ENCODE assay signal across 8 mouse cellular contexts in genomic region chr3:88509250-88509649, GRCm38 (mm10). TPM values are rescaled to one million over a fixed set of nuclear protein-coding genes. Genes with fewer than 3 reads are reported as not detected.
DNase-seq lines count a peak whose midpoint lies in the region; ATAC-seq and TF ChIP-seq lines count a peak whose summit lies in the region.

No protein-coding gene starts in this region.

- H3K4me2 ChIP-seq in liver, embryonic 12.5 days, result peak overlapping the region; percentile 84

- H3K4me1 ChIP-seq in cerebellum, adult 2 months (ENCODE audit: control insufficient read depth, insufficient read depth, low read length), result peaks cover 3% of the 10 kb centered on the region; the same call in 1 of the 2 replicates
- H3K4me1 ChIP-seq in spleen, adult 2 months (ENCODE audit: control insufficient read depth, insufficient read depth, insufficient read length), result peaks cover 38% of the 10 kb centered on the region; the same call in 1 of the 2 replicates
- peaks cover 84% of the 10 kb centered on the region for H3K4me1 ChIP-seq in liver, embryonic 12.5 days

- no peak for DNase-seq in cerebellum, adult 2 months
- DNase-seq in cerebellum, adult 11 months, result no peak
- no peak for DNase-seq in spleen, adult 2 months (ENCODE audit: low read depth in 1 of 2, low spot score in 2 of 2)
- no peak for DNase-seq in spleen, postnatal 36 days (ENCODE audit: low spot score in 2 of 2)
- peak; percentile 53 for DNase-seq in thymus, postnatal 14 days
- no peak for DNase-seq in adrenal gland, postnatal 4 days (ENCODE audit: low spot score in 2 of 2)
- no peak for DNase-seq in cerebellum, postnatal 10 days

- TF ChIP-seq CTCF in cerebellum, adult 2 months (IDR thresholded peaks at IDR 0.05; ENCODE audit: borderline replicate concordance, insufficient read depth, low read depth, low read length), result no peak
- no peak for TF ChIP-seq CTCF in spleen, adult 2 months (IDR thresholded peaks at IDR 0.05; ENCODE audit: extremely low read depth, insufficient read depth, insufficient read length, insufficient replicate concordance)

- TF ChIP-seq POLR2A in cerebellum, adult 2 months (IDR thresholded peaks at IDR 0.05; ENCODE audit: borderline replicate concordance, insufficient read depth, low read length), result no peak
- no peak for TF ChIP-seq POLR2A in spleen, adult 2 months (IDR thresholded peaks at IDR 0.05; ENCODE audit: low read depth, low read length)

- H3K9me3 ChIP-seq in liver, embryonic 12.5 days (replicated peaks), result no peaks in the 10 kb centered on the region

- no peak for ATAC-seq in liver, embryonic 12.5 days

- no peaks in the 10 kb centered on the region for H3K36me3 ChIP-seq in spleen, adult 2 months (ENCODE audit: control insufficient read depth, insufficient read depth, low read length)
- H3K36me3 ChIP-seq in liver, embryonic 12.5 days, result no peaks in the 10 kb centered on the region

- H3K27me3 ChIP-seq in cerebellum, adult 2 months (ENCODE audit: control insufficient read depth, insufficient read depth, low read length), result no peaks in the 10 kb centered on the region
- no peaks in the 10 kb centered on the region for H3K27me3 ChIP-seq in spleen, adult 2 months (ENCODE audit: control insufficient read depth, insufficient read depth, low read length)
- H3K27me3 ChIP-seq in liver, embryonic 12.5 days (replicated peaks), result peaks cover 8% of the 10 kb centered on the region

- peak overlapping the region; percentile 56 for H3K4me3 ChIP-seq in cerebellum, adult 2 months (replicated peaks; ENCODE audit: insufficient read depth, low read depth, low read length)
- H3K4me3 ChIP-seq in spleen, adult 2 months (ENCODE audit: extremely low read depth, insufficient read depth, insufficient read length), result no peak overlapping the region
- peak overlapping the region; percentile 53 for H3K4me3 ChIP-seq in liver, embryonic 12.5 days

- H3K27ac ChIP-seq in cerebellum, adult 2 months (ENCODE audit: insufficient read depth, low read length), result peak overlapping the region; percentile 68; the same call in 1 of the 2 replicates
- H3K27ac ChIP-seq in spleen, adult 2 months (ENCODE audit: insufficient read depth, low read length), result peak overlapping the region; percentile 84
- peak overlapping the region; percentile 77 for H3K27ac ChIP-seq in liver, embryonic 12.5 days

- 61% methylated on average over 3 of the region's 3 CpGs for WGBS in cerebellum, adult 2 months
- WGBS in spleen, adult 2 months, result 42% methylated on average over 3 of the region's 3 CpGs
- 52% methylated on average over 3 of the region's 3 CpGs for WGBS in liver, embryonic 12.5 days (ENCODE audit: insufficient replicate concordance)

- peak overlapping the region; percentile 70 for H3K9ac ChIP-seq in liver, embryonic 12.5 days

RNA-seq across cellular contexts. Expression of gene Lmna, which starts 0.5 kb away (rescaled TPM):
- 51.4 and 57.1 TPM in 2 replicates for polyA plus RNA-seq in cerebellum, adult 2 months (2012; rRNA removed)
- 51.3 and 72.3 TPM in 2 replicates for polyA plus RNA-seq in spleen, adult 2 months (2012; rRNA removed)
- polyA plus RNA-seq in liver, embryonic 12.5 days (2016; fragmentation: Nextera tagmentation; extraction: Ambion mirVana), result 189 TPM in 2 replicates
- total RNA-seq in adrenal gland, postnatal 4 days (2021), result 100 to 1,000 TPM; 109 to 113 TPM

RNA-seq across cellular contexts. Expression of gene Mex3a, which starts 22.9 kb away (rescaled TPM):
- 1.2 and 1.3 TPM in 2 replicates for polyA plus RNA-seq in cerebellum, adult 2 months (2012; rRNA removed)
- 1.00 and 1.0 TPM in 2 replicates for polyA plus RNA-seq in spleen, adult 2 months (2012; rRNA removed)
- 2.8 and 3.1 TPM in 2 replicates for polyA plus RNA-seq in liver, embryonic 12.5 days (2016; fragmentation: Nextera tagmentation; extraction: Ambion mirVana)
- total RNA-seq in adrenal gland, postnatal 4 days (2021), result 10 to 100 TPM; 11.2 to 16.1 TPM

RNA-seq across cellular contexts. Expression of gene Rab25, which starts 38.9 kb away (rescaled TPM):
- 0.46 and 1.4 TPM in 2 replicates for polyA plus RNA-seq in cerebellum, adult 2 months (2012; rRNA removed)
- 1.0 and 1.3 TPM in 2 replicates for polyA plus RNA-seq in spleen, adult 2 months (2012; rRNA removed)
- 0.70 TPM in 1 of 2 replicates, not detected in the other for polyA plus RNA-seq in liver, embryonic 12.5 days (2016; fragmentation: Nextera tagmentation; extraction: Ambion mirVana)
- total RNA-seq in adrenal gland, postnatal 4 days (2021), result 1 to 10 TPM in 1 of 2 experiments, under 1 TPM in 1; 0.54 to 3.9 TPM

RNA-seq across cellular contexts. Expression of gene Lamtor2, which starts 43.6 kb away (rescaled TPM):
- 143 and 159 TPM in 2 replicates for polyA plus RNA-seq in cerebellum, adult 2 months (2012; rRNA removed)
- polyA plus RNA-seq in spleen, adult 2 months (2012; rRNA removed), result 104 and 141 TPM in 2 replicates
- polyA plus RNA-seq in liver, embryonic 12.5 days (2016; fragmentation: Nextera tagmentation; extraction: Ambion mirVana), result 101 and 102 TPM in 2 replicates
- total RNA-seq in adrenal gland, postnatal 4 days (2021), result 100 to 1,000 TPM; 108 to 113 TPM

RNA-seq across cellular contexts. Expression of gene Ubqln4, which starts 44.3 kb away (rescaled TPM):
- 86.4 and 87.3 TPM in 2 replicates for polyA plus RNA-seq in cerebellum, adult 2 months (2012; rRNA removed)
- 32.5 and 33.7 TPM in 2 replicates for polyA plus RNA-seq in spleen, adult 2 months (2012; rRNA removed)
- polyA plus RNA-seq in liver, embryonic 12.5 days (2016; fragmentation: Nextera tagmentation; extraction: Ambion mirVana), result 37.9 and 39.5 TPM in 2 replicates
- 10 to 100 TPM; 52.6 to 62.6 TPM for total RNA-seq in adrenal gland, postnatal 4 days (2021)
